ENCODE assay signal across 17 mouse cellular contexts in the genomic region with DNA sequence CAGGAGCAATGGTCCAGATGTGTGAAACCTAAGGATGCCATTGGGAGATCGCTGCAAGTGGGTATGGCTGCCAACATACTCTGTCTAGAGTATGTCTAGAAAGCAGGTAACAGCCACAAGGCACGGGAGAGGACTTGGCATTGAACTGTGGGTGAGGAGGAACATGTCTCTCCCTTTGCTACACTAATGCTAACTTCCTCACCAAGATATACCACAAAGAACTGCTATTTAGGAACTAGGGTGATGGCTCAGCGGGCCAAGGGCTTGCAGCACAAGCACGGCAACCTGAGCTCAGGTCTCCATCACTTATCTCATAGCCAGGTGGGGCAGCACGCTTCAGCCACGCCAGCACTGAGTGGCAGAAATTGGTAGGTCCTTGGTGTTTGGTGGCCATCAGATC. TPM values are rescaled to one million over a fixed set of nuclear protein-coding genes. Genes with fewer than 3 reads are reported as not detected.
DNase-seq lines count a peak whose midpoint lies in the region; ATAC-seq and TF ChIP-seq lines count a peak whose summit lies in the region.
"Had no signal": no experiment of that assay in that cellular context is flagged by ENCODE, and none has a peak within 500 bp of the region (broad histone marks: within the 10 kb centered on the region; RNA-seq: fewer than 3 reads in every experiment).

No protein-coding gene starts in this region.

- DNase-seq in heart, embryonic 10.5 days (ENCODE audit: low spot score): no peak
- no peak for DNase-seq in thymus, adult 2 months
- no peak for DNase-seq in thymus, postnatal 25 days
- no peak for DNase-seq in kidney, adult 2 months
- DNase-seq in cerebellum, adult 18-20 months: no peak
- DNase-seq: cerebellum, adult 2 months; embryo, embryonic 11 days; gastrocnemius, adult 2 months; gastrocnemius, postnatal 25 days had no signal

- no peak overlapping the region for H3K4me3 ChIP-seq in heart, embryonic 16.5 days (ENCODE audit: low read length)
- H3K4me3 ChIP-seq in heart, embryonic 10.5 days: no peak overlapping the region
- no peak overlapping the region for H3K4me3 ChIP-seq in thymus, adult 2 months (ENCODE audit: control insufficient read depth, insufficient read depth, low read length)
- peak overlapping the region; percentile 31 for H3K4me3 ChIP-seq in megakaryocyte, embryonic 14.5 days (replicated peaks)
- no peak overlapping the region for H3K4me3 ChIP-seq in kidney, adult 2 months (ENCODE audit: insufficient read depth, low read depth, low read length)
- H3K4me3 ChIP-seq: embryonic facial prominence, embryonic 15.5 days; erythroblast, embryonic 14.5 days; forebrain, embryonic 10.5 days; gastrocnemius, adult 2 months; hindbrain, embryonic 13.5 days had no signal

- H3K4me1 ChIP-seq in heart, embryonic 16.5 days (ENCODE audit: control insufficient read depth, insufficient read depth, low read length): peaks cover 21% of the 10 kb centered on the region
- H3K4me1 ChIP-seq in heart, embryonic 10.5 days: peaks cover 32% of the 10 kb centered on the region; the same call in 1 of the 2 replicates
- H3K4me1 ChIP-seq in thymus, adult 2 months (replicated peaks; ENCODE audit: control insufficient read depth, insufficient read depth, low read length): peaks cover 67% of the 10 kb centered on the region
- peaks cover 93% of the 10 kb centered on the region for H3K4me1 ChIP-seq in megakaryocyte, embryonic 14.5 days
- no peaks in the 10 kb centered on the region for H3K4me1 ChIP-seq in kidney, adult 2 months (ENCODE audit: control insufficient read depth, insufficient read depth, low read length)
- H3K4me1 ChIP-seq: forebrain, embryonic 10.5 days; hindbrain, embryonic 13.5 days had no signal

- no peak for ATAC-seq in heart, embryonic 16.5 days (replicated peaks; ENCODE audit: extremely low read depth, insufficient read depth, low FRiP score)
- ATAC-seq: forebrain, embryonic 14.5 days had no signal

- WGBS in heart, embryonic 16.5 days: 89% methylated on average over 6 of the region's 6 CpGs
- WGBS in heart, embryonic 10.5 days: 87% methylated on average over 6 of the region's 6 CpGs
- WGBS in thymus, adult 2 months: 74% methylated on average over 6 of the region's 6 CpGs
- 93% methylated on average over 6 of the region's 6 CpGs for WGBS in kidney, adult 2 months

- TF ChIP-seq CTCF in thymus, adult 2 months (IDR thresholded peaks at IDR 0.05; ENCODE audit: borderline replicate concordance, control insufficient read depth, extremely low read depth, insufficient read depth, low read length, poor library complexity): no peak
- TF ChIP-seq CTCF in kidney, adult 2 months (conservative IDR thresholded peaks at IDR 0.05; ENCODE audit: insufficient read depth, insufficient read length, low read depth, low read length): no peak

- no peak for TF ChIP-seq POLR2A in thymus, adult 2 months (IDR thresholded peaks at IDR 0.05; ENCODE audit: control insufficient read depth, extremely low read depth, insufficient read depth, low read length, poor library complexity)
- no peak for TF ChIP-seq POLR2A in kidney, adult 2 months (IDR thresholded peaks at IDR 0.05; ENCODE audit: low read depth, low read length)

- peak overlapping the region; percentile 34; the same call in 1 of the 2 replicates for H3K27ac ChIP-seq in heart, embryonic 16.5 days (ENCODE audit: low read length)
- no peak overlapping the region for H3K27ac ChIP-seq in heart, embryonic 10.5 days
- H3K27ac ChIP-seq in thymus, adult 2 months (ENCODE audit: control insufficient read depth, insufficient read depth, low read length): 0 out of 2 replicates have a peak overlapping the region, but pooled peaks have one; percentile 71
- no peak overlapping the region for H3K27ac ChIP-seq in kidney, adult 2 months (ENCODE audit: insufficient read depth, low read depth, low read length)
- H3K27ac ChIP-seq: forebrain, embryonic 10.5 days; hindbrain, embryonic 13.5 days had no signal

- H3K4me2 ChIP-seq in heart, embryonic 16.5 days (ENCODE audit: low read depth, low read length): no peak overlapping the region
- H3K4me2 ChIP-seq: embryonic facial prominence, embryonic 15.5 days; hindbrain, embryonic 13.5 days had no signal

- H3K36me3 ChIP-seq in heart, embryonic 16.5 days (ENCODE audit: control insufficient read depth, insufficient read depth): no peaks in the 10 kb centered on the region
- no peaks in the 10 kb centered on the region for H3K36me3 ChIP-seq in heart, embryonic 10.5 days
- H3K36me3 ChIP-seq in thymus, adult 2 months (ENCODE audit: control insufficient read depth, insufficient read depth, low read length): no peaks in the 10 kb centered on the region
- H3K36me3 ChIP-seq in megakaryocyte, embryonic 14.5 days (replicated peaks; ENCODE audit: low read length): no peaks in the 10 kb centered on the region
- no peaks in the 10 kb centered on the region for H3K36me3 ChIP-seq in kidney, adult 2 months (ENCODE audit: control insufficient read depth, insufficient read depth, low read length)
- H3K36me3 ChIP-seq: embryonic facial prominence, embryonic 15.5 days; forebrain, embryonic 10.5 days; hindbrain, embryonic 13.5 days had no signal

- H3K9me3 ChIP-seq in heart, embryonic 16.5 days (replicated peaks; ENCODE audit: control insufficient read depth, low read length): no peaks in the 10 kb centered on the region
- no peaks in the 10 kb centered on the region for H3K9me3 ChIP-seq in heart, embryonic 10.5 days
- no peaks in the 10 kb centered on the region for H3K9me3 ChIP-seq in megakaryocyte, embryonic 14.5 days
- H3K9me3 ChIP-seq: embryonic facial prominence, embryonic 15.5 days; forebrain, embryonic 10.5 days; hindbrain, embryonic 13.5 days had no signal

- H3K9ac ChIP-seq in heart, embryonic 16.5 days (ENCODE audit: low read length): no peak overlapping the region
- H3K9ac ChIP-seq: embryonic facial prominence, embryonic 15.5 days; hindbrain, embryonic 13.5 days had no signal

- no peaks in the 10 kb centered on the region for H3K27me3 ChIP-seq in heart, embryonic 16.5 days (ENCODE audit: control insufficient read depth, insufficient read depth, low read length)
- peaks cover 11% of the 10 kb centered on the region; the same call in 1 of the 2 replicates for H3K27me3 ChIP-seq in heart, embryonic 10.5 days (ENCODE audit: insufficient read depth, poor library complexity, severe bottlenecking)
- no peaks in the 10 kb centered on the region for H3K27me3 ChIP-seq in thymus, adult 2 months (ENCODE audit: control insufficient read depth, insufficient read depth, low read length)
- H3K27me3 ChIP-seq in megakaryocyte, embryonic 14.5 days (replicated peaks): peaks cover 5% of the 10 kb centered on the region
- no peaks in the 10 kb centered on the region for H3K27me3 ChIP-seq in kidney, adult 2 months (replicated peaks; ENCODE audit: control insufficient read depth, insufficient read depth, low read length)
- H3K27me3 ChIP-seq: CH12.LX; embryonic facial prominence, embryonic 15.5 days; hindbrain, embryonic 13.5 days had no signal

RNA-seq across cellular contexts. Expression of a gene that starts 41.6 kb away (rescaled TPM):
- 20.3 and 20.6 TPM in 2 replicates for polyA plus RNA-seq in heart, embryonic 16.5 days (2015; fragmentation: Nextera tagmentation; extraction: Ambion mirVana)
- 47.9 and 51.9 TPM in 2 replicates for polyA plus RNA-seq in heart, embryonic 10.5 days (2016; fragmentation: Nextera tagmentation; extraction: Ambion mirVana)
- 13.2 and 17.8 TPM in 2 replicates for polyA plus RNA-seq in thymus, adult 2 months (2012; rRNA removed)
- 0.79 TPM in 1 of 2 replicates, not detected in the other for polyA plus RNA-seq in megakaryocyte, embryonic 14.5 days (2012; ENCODE audit: insufficient read depth, low replicate concordance)
- 8.7 and 10.8 TPM in 2 replicates for polyA plus RNA-seq in kidney, adult 2 months (2012; rRNA removed)

Comparison
In these comparisons a context has a peak if more than half of its experiments do, and no peak if none do; other contexts are left out.
1. H3K27ac ChIP-seq: peak in heart, embryonic 16.5 days (single experiment) and thymus, adult 2 months (single experiment); none in heart, embryonic 10.5 days (single experiment) and kidney, adult 2 months (single experiment).